In the genomic region with DNA sequence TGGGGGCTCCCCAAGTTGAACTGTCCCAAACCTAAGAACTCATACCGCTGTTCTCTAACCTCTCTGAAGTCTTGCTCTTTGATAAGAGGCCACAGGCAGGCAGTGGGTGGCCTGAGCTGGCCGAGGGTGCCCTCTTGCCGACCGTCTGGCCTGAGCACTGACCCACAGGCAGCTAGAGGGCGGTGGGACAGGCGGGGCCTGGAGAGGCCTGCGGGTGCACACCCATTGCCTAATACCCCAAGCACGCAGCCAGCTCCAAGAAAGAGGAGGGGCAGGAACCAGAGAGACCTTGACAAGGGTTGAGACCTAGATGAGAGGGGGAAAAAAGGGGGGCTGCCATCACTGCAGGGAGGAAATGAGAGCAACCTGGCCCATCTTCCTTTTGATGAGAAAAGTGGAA, we compare ENCODE assay signal across 16 mouse cellular contexts. TPM values are rescaled to one million over a fixed set of nuclear protein-coding genes. Genes with fewer than 3 reads are reported as not detected.
DNase-seq lines count a peak whose midpoint lies in the region; ATAC-seq and TF ChIP-seq lines count a peak whose summit lies in the region.
"Had no signal": no experiment of that assay in that cellular context is flagged by ENCODE, and none has a peak within 500 bp of the region (broad histone marks: within the 10 kb centered on the region; RNA-seq: fewer than 3 reads in every experiment).

No protein-coding gene starts in this region.

- peak; percentile 56 for TF ChIP-seq CTCF in C2C12 (IDR thresholded peaks at IDR 0.05; ENCODE audit: control insufficient read depth, insufficient read depth, insufficient read length)

- peaks cover 88% of the 10 kb centered on the region for H3K27me3 ChIP-seq in limb, embryonic 12.5 days
- H3K27me3 ChIP-seq in limb, embryonic 10.5 days (ENCODE audit: low read depth, poor library complexity, severe bottlenecking): peaks cover 94% of the 10 kb centered on the region
- no peaks in the 10 kb centered on the region for H3K27me3 ChIP-seq in C2C12 (ENCODE audit: control insufficient read depth, insufficient read depth, insufficient read length)
- peaks cover 96% of the 10 kb centered on the region for H3K27me3 ChIP-seq in embryonic facial prominence, embryonic 10.5 days (replicated peaks; ENCODE audit: low read depth, poor library complexity, severe bottlenecking)

- ATAC-seq in limb, embryonic 12.5 days (ENCODE audit: insufficient number of reproducible peaks, insufficient read depth, low FRiP score, low TSS enrichment, low read depth): no peak
- ATAC-seq: intestine, postnatal 0 days had no signal

- H3K4me3 ChIP-seq in limb, embryonic 12.5 days (replicated peaks): no peak overlapping the region
- no peak overlapping the region for H3K4me3 ChIP-seq in limb, embryonic 10.5 days
- H3K4me3 ChIP-seq in C2C12 (ENCODE audit: insufficient read depth, poor library complexity, severe bottlenecking): no peak overlapping the region
- 0 out of 2 replicates have a peak overlapping the region, but pooled peaks have one; percentile 17 for H3K4me3 ChIP-seq in embryonic facial prominence, embryonic 10.5 days
- H3K4me3 ChIP-seq: midbrain, embryonic 12.5 days; neural tube, embryonic 13.5 days had no signal

- peaks cover 28% of the 10 kb centered on the region for H3K4me1 ChIP-seq in limb, embryonic 12.5 days (replicated peaks)
- H3K4me1 ChIP-seq in limb, embryonic 10.5 days: peaks cover 43% of the 10 kb centered on the region
- peaks cover 43% of the 10 kb centered on the region for H3K4me1 ChIP-seq in embryonic facial prominence, embryonic 10.5 days

- no peak overlapping the region for H3K4me2 ChIP-seq in limb, embryonic 12.5 days
- H3K4me2 ChIP-seq: lung, embryonic 14.5 days; midbrain, embryonic 12.5 days; neural tube, embryonic 13.5 days had no signal

- H3K9ac ChIP-seq in limb, embryonic 12.5 days (replicated peaks): 0 out of 2 replicates have a peak overlapping the region, but pooled peaks have one; percentile 23
- H3K9ac ChIP-seq: lung, embryonic 14.5 days; midbrain, embryonic 12.5 days; neural tube, embryonic 13.5 days had no signal

- peaks cover 23% of the 10 kb centered on the region for H3K79me2 ChIP-seq in C2C12 (ENCODE audit: control insufficient read depth, insufficient read depth)

- peaks cover 4% of the 10 kb centered on the region for H3K79me3 ChIP-seq in C2C12 (ENCODE audit: low read depth)

- no peak for DNase-seq in limb, embryonic 10.5 days (ENCODE audit: low spot score)
- DNase-seq in embryonic facial prominence, embryonic 10.5 days (ENCODE audit: low spot score): no peak
- peak; percentile 31 for DNase-seq in heart, postnatal 4 days
- DNase-seq in right cerebral cortex, postnatal 14 days: no peak
- no peak for DNase-seq in left cerebral cortex, postnatal 36 days (ENCODE audit: low spot score in 2 of 2)
- DNase-seq: lung, embryonic 14.5 days; thymus, postnatal 25 days had no signal

- intact Hi-C loops in left cerebral cortex, postnatal 36 days (cut with DNase I): no loop called here

- no peaks in the 10 kb centered on the region for H3K36me3 ChIP-seq in limb, embryonic 12.5 days
- H3K36me3 ChIP-seq in limb, embryonic 10.5 days: no peaks in the 10 kb centered on the region
- peaks cover 5% of the 10 kb centered on the region for H3K36me3 ChIP-seq in C2C12 (ENCODE audit: control insufficient read depth, insufficient read depth)
- H3K36me3 ChIP-seq in embryonic facial prominence, embryonic 10.5 days (replicated peaks): no peaks in the 10 kb centered on the region
- H3K36me3 ChIP-seq: midbrain, embryonic 12.5 days; neural tube, embryonic 13.5 days had no signal

- no peak overlapping the region for H3K27ac ChIP-seq in limb, embryonic 12.5 days
- no peak overlapping the region for H3K27ac ChIP-seq in limb, embryonic 10.5 days
- no peak overlapping the region for H3K27ac ChIP-seq in embryonic facial prominence, embryonic 10.5 days (replicated peaks)
- H3K27ac ChIP-seq: midbrain, embryonic 12.5 days; neural tube, embryonic 13.5 days had no signal

- peak overlapping the region; percentile 26 for H3ac ChIP-seq in C2C12 (ENCODE audit: control insufficient read depth, insufficient read length, low read depth)

- no peaks in the 10 kb centered on the region for H3K9me3 ChIP-seq in limb, embryonic 12.5 days
- H3K9me3 ChIP-seq in limb, embryonic 10.5 days (replicated peaks): 0 out of 2 replicates have a peak, but pooled peaks cover 2% of the 10 kb centered on the region
- no peaks in the 10 kb centered on the region for H3K9me3 ChIP-seq in embryonic facial prominence, embryonic 10.5 days
- H3K9me3 ChIP-seq: midbrain, embryonic 12.5 days; neural tube, embryonic 13.5 days had no signal

- WGBS in limb, embryonic 12.5 days: 2% methylated on average over 8 of the region's 8 CpGs
- WGBS in limb, embryonic 10.5 days: 3% methylated on average over 8 of the region's 8 CpGs
- WGBS in embryonic facial prominence, embryonic 10.5 days: 2% methylated on average over 8 of the region's 8 CpGs

TF ChIP-seq in C2C12, 6 proteins besides CTCF, POLR2A, EP300 and RAD21:
- TF ChIP-seq FOSL1 (IDR thresholded peaks at IDR 0.05; ENCODE audit: insufficient read depth, low read length, poor library complexity, severe bottlenecking) (no peak), MAX (IDR thresholded peaks at IDR 0.05) (peak; percentile 73), USF1 (IDR thresholded peaks at IDR 0.05; ENCODE audit: low read depth) (no peak), CEBPB (IDR thresholded peaks at IDR 0.05; ENCODE audit: low read depth) (peak; percentile 93)
TF ChIP-seq in C2C12: peak in this region for 2.

RNA-seq across cellular contexts. Expression of a gene that starts 2.1 kb away (rescaled TPM):
- polyA plus RNA-seq in limb, embryonic 12.5 days (2016; fragmentation: Nextera tagmentation; extraction: Ambion mirVana): 1.5 and 1.7 TPM in 2 replicates
- polyA plus RNA-seq in limb, embryonic 10.5 days (2016; fragmentation: Nextera tagmentation; extraction: Ambion mirVana): 0.62 and 0.99 TPM in 2 replicates
- polyA plus RNA-seq in C2C12 (2012; fragmentation: generic; extraction: Trizol): 14.5 TPM
- 0.34 and 0.40 TPM in 2 replicates for polyA plus RNA-seq in embryonic facial prominence, embryonic 10.5 days (2016; fragmentation: Nextera tagmentation; extraction: Ambion mirVana)
- under 1 TPM; 0.36 to 0.50 TPM for total RNA-seq in heart, postnatal 4 days (2021)
- 1 to 10 TPM in 1 of 2 experiments, under 1 TPM in 1; 0.59 to 1.1 TPM for total RNA-seq in left cerebral cortex, postnatal 36 days (2021)
- polyA plus RNA-seq: intestine, postnatal 0 days; lung, embryonic 14.5 days; neural tube, embryonic 13.5 days; stomach, embryonic 14.5 days had no signal

RNA-seq across cellular contexts. Expression of a gene that starts 9.6 kb away (rescaled TPM):
- polyA plus RNA-seq in limb, embryonic 12.5 days (2016; fragmentation: Nextera tagmentation; extraction: Ambion mirVana): not detected in 2 replicates
- not detected in 2 replicates for polyA plus RNA-seq in limb, embryonic 10.5 days (2016; fragmentation: Nextera tagmentation; extraction: Ambion mirVana)
- polyA plus RNA-seq in C2C12 (2012; fragmentation: generic; extraction: Trizol): 0.09 TPM
- polyA plus RNA-seq in embryonic facial prominence, embryonic 10.5 days (2016; fragmentation: Nextera tagmentation; extraction: Ambion mirVana): 1.0 and 1.5 TPM in 2 replicates
- total RNA-seq in heart, postnatal 4 days (2021): not detected
- not detected for total RNA-seq in left cerebral cortex, postnatal 36 days (2021)
- total RNA-seq: ES-E14; heart, postnatal 36 days; left cerebral cortex, postnatal 25 days had no signal
- polyA plus RNA-seq: intestine, postnatal 0 days; lung, embryonic 14.5 days; stomach, embryonic 14.5 days had no signal

RNA-seq across cellular contexts. Expression of a gene that starts 17.1 kb away (rescaled TPM):
- polyA plus RNA-seq in limb, embryonic 12.5 days (2016; fragmentation: Nextera tagmentation; extraction: Ambion mirVana): 46.5 and 54.1 TPM in 2 replicates
- 44.3 and 49.1 TPM in 2 replicates for polyA plus RNA-seq in limb, embryonic 10.5 days (2016; fragmentation: Nextera tagmentation; extraction: Ambion mirVana)
- polyA plus RNA-seq in C2C12 (2012; fragmentation: generic; extraction: Trizol): 126 TPM
- polyA plus RNA-seq in embryonic facial prominence, embryonic 10.5 days (2016; fragmentation: Nextera tagmentation; extraction: Ambion mirVana): 41.6 and 43.1 TPM in 2 replicates
- total RNA-seq in heart, postnatal 4 days (2021): 10 to 100 TPM; 40.9 to 43.7 TPM
- total RNA-seq in left cerebral cortex, postnatal 36 days (2021): 100 to 1,000 TPM; 721 to 734 TPM

RNA-seq across cellular contexts. Expression of a gene that starts 29.2 kb away (rescaled TPM):
- polyA plus RNA-seq in limb, embryonic 12.5 days (2016; fragmentation: Nextera tagmentation; extraction: Ambion mirVana): 0.23 TPM in 1 of 2 replicates, not detected in the other
- polyA plus RNA-seq in limb, embryonic 10.5 days (2016; fragmentation: Nextera tagmentation; extraction: Ambion mirVana): not detected in 2 replicates
- 0.11 TPM for polyA plus RNA-seq in C2C12 (2012; fragmentation: generic; extraction: Trizol)
- polyA plus RNA-seq in embryonic facial prominence, embryonic 10.5 days (2016; fragmentation: Nextera tagmentation; extraction: Ambion mirVana): not detected in 2 replicates
- total RNA-seq in heart, postnatal 4 days (2021): 1 to 10 TPM in 1 of 2 experiments, under 1 TPM in 1; 0.93 to 1.2 TPM
- total RNA-seq in left cerebral cortex, postnatal 36 days (2021): 100 to 1,000 TPM; 827 to 848 TPM
- polyA plus RNA-seq: stomach, embryonic 14.5 days had no signal

RNA-seq across cellular contexts. Expression of a gene that starts 51.2 kb away (rescaled TPM):
- 81.4 and 88.4 TPM in 2 replicates for polyA plus RNA-seq in limb, embryonic 12.5 days (2016; fragmentation: Nextera tagmentation; extraction: Ambion mirVana)
- polyA plus RNA-seq in limb, embryonic 10.5 days (2016; fragmentation: Nextera tagmentation; extraction: Ambion mirVana): 92.3 and 97.7 TPM in 2 replicates
- polyA plus RNA-seq in C2C12 (2012; fragmentation: generic; extraction: Trizol): 132 TPM
- 83.5 and 85.3 TPM in 2 replicates for polyA plus RNA-seq in embryonic facial prominence, embryonic 10.5 days (2016; fragmentation: Nextera tagmentation; extraction: Ambion mirVana)
- total RNA-seq in heart, postnatal 4 days (2021): 10 to 100 TPM; 88.9 to 89.3 TPM
- total RNA-seq in left cerebral cortex, postnatal 36 days (2021): 10 to 100 TPM; 49.1 to 50.0 TPM
